Comparison of ENCODE assay signal across 11 mouse cellular contexts in genomic region chr5:136582201-136582600, GRCm38 (mm10). TPM values are rescaled to one million over a fixed set of nuclear protein-coding genes. Genes with fewer than 3 reads are reported as not detected.
DNase-seq lines count a peak whose midpoint lies in the region; ATAC-seq and TF ChIP-seq lines count a peak whose summit lies in the region.
"Had no signal": no experiment of that assay in that cellular context is flagged by ENCODE, and none has a peak within 500 bp of the region (broad histone marks: within the 10 kb centered on the region; RNA-seq: fewer than 3 reads in every experiment).

No protein-coding gene starts in this region.

- ATAC-seq in kidney, embryonic 15.5 days (replicated peaks; ENCODE audit: low FRiP score) = peak; percentile 35; the same call in 1 of the 2 replicates
- ATAC-seq in embryonic facial prominence, embryonic 14.5 days (ENCODE audit: low read depth) = no peak
- no peak for ATAC-seq in limb, embryonic 14.5 days (ENCODE audit: low FRiP score, low read depth)
- no peak for ATAC-seq in megakaryocyte, adult 5-6 weeks (ENCODE audit: poor library complexity, severe bottlenecking)
- no peak for ATAC-seq in frontal cortex, adult (ENCODE audit: low TSS enrichment)

- H3K4me2 ChIP-seq in kidney, embryonic 15.5 days = peak overlapping the region; percentile 57
- peak overlapping the region; percentile 34; the same call in 1 of the 2 replicates for H3K4me2 ChIP-seq in embryonic facial prominence, embryonic 14.5 days (ENCODE audit: low read depth, low read length)
- no peak overlapping the region for H3K4me2 ChIP-seq in limb, embryonic 14.5 days (replicated peaks; ENCODE audit: low read depth, low read length, severe bottlenecking)

- H3K27me3 ChIP-seq in kidney, embryonic 15.5 days = peaks cover 8% of the 10 kb centered on the region
- peaks cover 51% of the 10 kb centered on the region for H3K27me3 ChIP-seq in embryonic facial prominence, embryonic 14.5 days (replicated peaks; ENCODE audit: control insufficient read depth, insufficient read depth, low read length)
- H3K27me3 ChIP-seq in limb, embryonic 14.5 days (ENCODE audit: control insufficient read depth, insufficient read depth, low read length) = peaks cover 22% of the 10 kb centered on the region

- no peaks in the 10 kb centered on the region for H3K9me3 ChIP-seq in kidney, embryonic 15.5 days (replicated peaks)
- H3K9me3 ChIP-seq in embryonic facial prominence, embryonic 14.5 days (ENCODE audit: control insufficient read depth, low read length) = 0 out of 2 replicates have a peak, but pooled peaks cover 4% of the 10 kb centered on the region
- no peaks in the 10 kb centered on the region for H3K9me3 ChIP-seq in limb, embryonic 14.5 days (ENCODE audit: control insufficient read depth, low read length)

- DNase-seq in kidney, postnatal 10 days = no peak
- DNase-seq in ZHBTc4 (ENCODE audit: low read depth, low spot score) = peak; percentile 69
- DNase-seq in embryonic facial prominence, embryonic 14.5 days (ENCODE audit: low spot score) = no peak
- DNase-seq in limb, embryonic 14.5 days (ENCODE audit: low spot score) = no peak
- DNase-seq: adrenal gland, adult 8-10 months; cerebellum, adult 11 months; gastrocnemius, adult 2 months; kidney, adult 8-10 months had no signal

- H3K4me1 ChIP-seq in kidney, embryonic 15.5 days = peaks cover 35% of the 10 kb centered on the region
- 0 out of 2 replicates have a peak, but pooled peaks cover 3% of the 10 kb centered on the region for H3K4me1 ChIP-seq in embryonic facial prominence, embryonic 14.5 days (ENCODE audit: control insufficient read depth, insufficient read depth, low read length)
- peaks cover 3% of the 10 kb centered on the region; the same call in 1 of the 2 replicates for H3K4me1 ChIP-seq in limb, embryonic 14.5 days (ENCODE audit: control insufficient read depth, insufficient read depth, low read length)

- H3K9ac ChIP-seq in kidney, embryonic 15.5 days = no peak overlapping the region
- 0 out of 2 replicates have a peak overlapping the region, but pooled peaks have one; percentile 10 for H3K9ac ChIP-seq in embryonic facial prominence, embryonic 14.5 days (ENCODE audit: low read depth, low read length)
- H3K9ac ChIP-seq in limb, embryonic 14.5 days (ENCODE audit: low read depth, low read length, severe bottlenecking) = no peak overlapping the region

- H3K36me3 ChIP-seq in kidney, embryonic 15.5 days = no peaks in the 10 kb centered on the region
- H3K36me3 ChIP-seq in embryonic facial prominence, embryonic 14.5 days (ENCODE audit: control insufficient read depth, insufficient read depth, low read length) = no peaks in the 10 kb centered on the region
- no peaks in the 10 kb centered on the region for H3K36me3 ChIP-seq in limb, embryonic 14.5 days (ENCODE audit: control insufficient read depth, insufficient read depth, low read length)

- 3% methylated on average over 12 of the region's 12 CpGs for WGBS in kidney, embryonic 15.5 days
- 6% methylated on average over 12 of the region's 12 CpGs for WGBS in embryonic facial prominence, embryonic 14.5 days
- WGBS in limb, embryonic 14.5 days = 4% methylated on average over 12 of the region's 12 CpGs

- no peak for TF ChIP-seq POLR2A in limb, embryonic 14.5 days (IDR thresholded peaks at IDR 0.05; ENCODE audit: borderline replicate concordance, extremely low read depth, insufficient read depth, insufficient read length)

- peak overlapping the region; percentile 37 for H3K4me3 ChIP-seq in kidney, embryonic 15.5 days (replicated peaks)
- H3K4me3 ChIP-seq in embryonic facial prominence, embryonic 14.5 days (ENCODE audit: low read depth, low read length) = no peak overlapping the region
- H3K4me3 ChIP-seq in limb, embryonic 14.5 days (replicated peaks; ENCODE audit: low read length) = 0 out of 2 replicates have a peak overlapping the region, but pooled peaks have one; percentile 9
- H3K4me3 ChIP-seq: gastrocnemius, adult 2 months had no signal

- peak overlapping the region; percentile 75 for H3K27ac ChIP-seq in kidney, embryonic 15.5 days
- H3K27ac ChIP-seq in embryonic facial prominence, embryonic 14.5 days (replicated peaks; ENCODE audit: low read depth, low read length) = no peak overlapping the region
- no peak overlapping the region for H3K27ac ChIP-seq in limb, embryonic 14.5 days (replicated peaks; ENCODE audit: low read depth, low read length)
- H3K27ac ChIP-seq: gastrocnemius, adult 2 months had no signal

RNA-seq across cellular contexts. Expression of gene Cux1, which starts 14.9 kb away (rescaled TPM):
- 108 and 110 TPM in 2 replicates for polyA plus RNA-seq in kidney, embryonic 15.5 days (2015; fragmentation: Nextera tagmentation; extraction: Ambion mirVana)
- polyA plus RNA-seq in embryonic facial prominence, embryonic 14.5 days (2014; fragmentation: Nextera tagmentation; extraction: Ambion mirVana) = 60.6 and 65.5 TPM in 2 replicates
- polyA plus RNA-seq in limb, embryonic 14.5 days (2012; rRNA removed) = 39.0 and 42.1 TPM in 2 replicates
- polyA plus RNA-seq in limb, embryonic 14.5 days (2014; fragmentation: Nextera tagmentation; extraction: Ambion mirVana) = 64.3 and 77.8 TPM in 2 replicates
- 74.0 and 88.0 TPM in 2 replicates for total RNA-seq in megakaryocyte, adult 5-6 weeks (2015)
- 77.4 and 95.4 TPM in 2 replicates for total RNA-seq in megakaryocyte, adult 5-6 weeks (2017)
